Mouse (Mus musculus): ENCODE measurements around the gene Kat8. TPM values are rescaled to one million over a fixed set of nuclear protein-coding genes. Genes with fewer than 3 reads are reported as not detected.

The Kat8 gene
- polyA plus RNA-seq, 2 experiments, result 39.1 to 43.4 TPM

GRCm38 (mm10) chr7:127931351-127932135 is 19.2 kb downstream of the Kat8 start:
- Histone ChIP-seq H3K4me2 (replicated peaks; ENCODE audit: low read depth, low read length, severe bottlenecking) (no peak overlapping the region), H3K27ac (replicated peaks; ENCODE audit: low read depth, low read length) (no peak overlapping the region), H3K4me3 (replicated peaks; ENCODE audit: low read length) (no peak overlapping the region), H3K27me3 (ENCODE audit: control insufficient read depth, insufficient read depth, low read length) (peaks cover 12% of the 10 kb centered on the region), H3K36me3 (ENCODE audit: control insufficient read depth, insufficient read depth, low read length) (peaks cover 4% of the 10 kb centered on the region), H3K9me3 (ENCODE audit: control insufficient read depth, low read length) (no peaks in the 10 kb centered on the region), H3K9ac (ENCODE audit: low read depth, low read length, severe bottlenecking) (no peak overlapping the region), H3K4me1 (ENCODE audit: control insufficient read depth, insufficient read depth, low read length) (peaks cover 17% of the 10 kb centered on the region)
- no peak for DNase-seq (ENCODE audit: low spot score)
- 46% methylated on average over 13 of the region's 13 CpGs for WGBS
- no peak for ATAC-seq (ENCODE audit: low FRiP score, low read depth)
- TF ChIP-seq POLR2A (IDR thresholded peaks at IDR 0.05; ENCODE audit: borderline replicate concordance, extremely low read depth, insufficient read depth, insufficient read length), result no peak

GRCm38 (mm10) chr7:127932273-127933031 is 20.1 kb downstream of the Kat8 start:
- no peak overlapping the region for H3K27ac ChIP-seq (replicated peaks; ENCODE audit: low read depth, low read length)
- H3K9me3 ChIP-seq (ENCODE audit: control insufficient read depth, low read length), result no peaks in the 10 kb centered on the region
- DNase-seq (ENCODE audit: low spot score) (no peak), ATAC-seq (ENCODE audit: low FRiP score, low read depth) (no peak)
- no peak overlapping the region for H3K4me3 ChIP-seq (replicated peaks; ENCODE audit: low read length)
- H3K4me2 ChIP-seq (replicated peaks; ENCODE audit: low read depth, low read length, severe bottlenecking), result no peak overlapping the region
- no peak overlapping the region for H3K9ac ChIP-seq (ENCODE audit: low read depth, low read length, severe bottlenecking)
- peaks cover 18% of the 10 kb centered on the region for H3K4me1 ChIP-seq (ENCODE audit: control insufficient read depth, insufficient read depth, low read length)
- no peak for TF ChIP-seq POLR2A (IDR thresholded peaks at IDR 0.05; ENCODE audit: borderline replicate concordance, extremely low read depth, insufficient read depth, insufficient read length)
- peaks cover 12% of the 10 kb centered on the region for H3K27me3 ChIP-seq (ENCODE audit: control insufficient read depth, insufficient read depth, low read length)
- no peaks in the 10 kb centered on the region for H3K36me3 ChIP-seq (ENCODE audit: control insufficient read depth, insufficient read depth, low read length)
- WGBS, result 20% methylated on average over 13 of the region's 13 CpGs

- Histone ChIP-seq H3K4me3 (replicated peaks; ENCODE audit: low read length) (no peak overlapping the region), H3K36me3 (ENCODE audit: control insufficient read depth, insufficient read depth, low read length) (no peaks in the 10 kb centered on the region), H3K4me1 (ENCODE audit: control insufficient read depth, insufficient read depth, low read length) (peaks cover 15% of the 10 kb centered on the region), H3K27ac (replicated peaks; ENCODE audit: low read depth, low read length) (no peak overlapping the region), H3K9me3 (ENCODE audit: control insufficient read depth, low read length) (no peaks in the 10 kb centered on the region), H3K9ac (ENCODE audit: low read depth, low read length, severe bottlenecking) (no peak overlapping the region), H3K27me3 (ENCODE audit: control insufficient read depth, insufficient read depth, low read length) (peaks cover 8% of the 10 kb centered on the region), H3K4me2 (replicated peaks; ENCODE audit: low read depth, low read length, severe bottlenecking) (no peak overlapping the region)
- 83% methylated on average over 5 of the region's 5 CpGs for WGBS
- DNase-seq (ENCODE audit: low spot score) (no peak), ATAC-seq (ENCODE audit: low FRiP score, low read depth) (no peak)
- no peak for TF ChIP-seq POLR2A (IDR thresholded peaks at IDR 0.05; ENCODE audit: borderline replicate concordance, extremely low read depth, insufficient read depth, insufficient read length)
Measured at GRCm38 (mm10) chr7:127934075-127934474, 21.8 kb downstream of the Kat8 start.

- Histone ChIP-seq H3K9me3 (ENCODE audit: control insufficient read depth, low read length) (no peaks in the 10 kb centered on the region), H3K4me1 (ENCODE audit: control insufficient read depth, insufficient read depth, low read length) (0 out of 2 replicates have a peak, but pooled peaks cover 8% of the 10 kb centered on the region), H3K9ac (ENCODE audit: low read depth, low read length, severe bottlenecking) (peak overlapping the region; percentile 75), H3K27ac (replicated peaks; ENCODE audit: low read depth, low read length) (peak overlapping the region; percentile 79), H3K27me3 (ENCODE audit: control insufficient read depth, insufficient read depth, low read length) (peaks cover 3% of the 10 kb centered on the region), H3K4me3 (replicated peaks; ENCODE audit: low read length) (peak overlapping the region; percentile 76), H3K4me2 (replicated peaks; ENCODE audit: low read depth, low read length, severe bottlenecking) (peak overlapping the region; percentile 94), H3K36me3 (ENCODE audit: control insufficient read depth, insufficient read depth, low read length) (no peaks in the 10 kb centered on the region)
- DNase-seq (ENCODE audit: low spot score), result peak; percentile 95
- WGBS, result 7% methylated on average over 23 of the region's 32 CpGs
- 0 out of 2 replicates have a peak, but pooled peaks have one; percentile 64 for TF ChIP-seq POLR2A (IDR thresholded peaks at IDR 0.05; ENCODE audit: borderline replicate concordance, extremely low read depth, insufficient read depth, insufficient read length)
- ATAC-seq (ENCODE audit: low FRiP score, low read depth), result peak; percentile 96
Measured at GRCm38 (mm10) chr7:127935028-127935722, 22.9 kb downstream of the Kat8 start.

- Histone ChIP-seq H3K4me3 (replicated peaks; ENCODE audit: low read length) (peak overlapping the region; percentile 76), H3K9me3 (ENCODE audit: control insufficient read depth, low read length) (no peaks in the 10 kb centered on the region), H3K27me3 (ENCODE audit: control insufficient read depth, insufficient read depth, low read length) (no peaks in the 10 kb centered on the region), H3K27ac (replicated peaks; ENCODE audit: low read depth, low read length) (peak overlapping the region; percentile 79), H3K4me2 (replicated peaks; ENCODE audit: low read depth, low read length, severe bottlenecking) (peak overlapping the region; percentile 94), H3K4me1 (ENCODE audit: control insufficient read depth, insufficient read depth, low read length) (0 out of 2 replicates have a peak, but pooled peaks cover 8% of the 10 kb centered on the region), H3K9ac (ENCODE audit: low read depth, low read length, severe bottlenecking) (peak overlapping the region; percentile 75), H3K36me3 (ENCODE audit: control insufficient read depth, insufficient read depth, low read length) (no peaks in the 10 kb centered on the region)
- ATAC-seq (ENCODE audit: low FRiP score, low read depth) (peak; percentile 37), DNase-seq (ENCODE audit: low spot score) (no peak)
- TF ChIP-seq POLR2A (IDR thresholded peaks at IDR 0.05; ENCODE audit: borderline replicate concordance, extremely low read depth, insufficient read depth, insufficient read length), result 0 out of 2 replicates have a peak, but pooled peaks have one; percentile 5
- WGBS, result under 1% methylated on average over 28 of the region's 38 CpGs
Measured at GRCm38 (mm10) chr7:127935748-127936159, 23.4 kb downstream of the Kat8 start.
